In the genomic region with DNA sequence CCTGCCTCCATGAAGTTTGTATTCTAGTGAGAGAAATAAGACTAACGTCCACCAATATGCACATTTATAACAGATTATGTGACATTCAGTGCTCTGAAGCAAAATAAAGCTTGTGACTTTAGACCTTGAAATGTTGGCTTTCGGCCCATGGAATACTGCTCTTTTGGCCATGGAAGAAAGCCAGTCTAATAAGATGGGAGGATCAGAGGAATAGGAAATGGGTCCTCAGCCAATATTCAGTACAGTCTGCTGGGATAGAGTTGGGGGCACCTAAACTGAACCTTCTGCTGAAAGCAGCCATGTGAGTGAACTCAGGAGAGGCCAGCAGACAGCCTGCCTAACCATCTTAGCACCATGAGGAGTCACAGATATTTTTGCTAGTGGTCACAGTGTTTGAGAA, we compare ENCODE assay signal across 19 mouse cellular contexts.
DNase-seq lines count a peak whose midpoint lies in the region; ATAC-seq lines count a peak whose summit lies in the region.
"Had no signal": no experiment of that assay in that cellular context is flagged by ENCODE, and none has a peak within 500 bp of the region (broad histone marks: within the 10 kb centered on the region; RNA-seq: fewer than 3 reads in every experiment).

No protein-coding gene starts in this region.

- H3K4me3 ChIP-seq in kidney, embryonic 14.5 days (ENCODE audit: low read length), result no peak overlapping the region
- H3K4me3 ChIP-seq: hindbrain, embryonic 12.5 days; limb, embryonic 15.5 days; midbrain, embryonic 12.5 days; neural tube, embryonic 13.5 days had no signal

- ATAC-seq in kidney, embryonic 14.5 days (ENCODE audit: low FRiP score, low TSS enrichment), result no peak

- no peaks in the 10 kb centered on the region for H3K27me3 ChIP-seq in kidney, embryonic 14.5 days (ENCODE audit: control insufficient read depth, insufficient read depth, low read length)
- H3K27me3 ChIP-seq: CH12.LX; hindbrain, embryonic 12.5 days; limb, embryonic 15.5 days; midbrain, embryonic 12.5 days; neural tube, embryonic 13.5 days had no signal

- H3K9ac ChIP-seq in kidney, embryonic 14.5 days (ENCODE audit: low read depth, low read length), result no peak overlapping the region
- H3K9ac ChIP-seq: hindbrain, embryonic 12.5 days; limb, embryonic 15.5 days; midbrain, embryonic 12.5 days; neural tube, embryonic 13.5 days had no signal

- no peaks in the 10 kb centered on the region for H3K4me1 ChIP-seq in kidney, embryonic 14.5 days (ENCODE audit: control insufficient read depth, insufficient read depth, low read length)
- H3K4me1 ChIP-seq: hindbrain, embryonic 12.5 days; limb, embryonic 15.5 days; midbrain, embryonic 12.5 days; neural tube, embryonic 13.5 days had no signal

- no peak overlapping the region for H3K4me2 ChIP-seq in kidney, embryonic 14.5 days (replicated peaks; ENCODE audit: low read depth, low read length)
- H3K4me2 ChIP-seq: hindbrain, embryonic 12.5 days; limb, embryonic 15.5 days; midbrain, embryonic 12.5 days; neural tube, embryonic 13.5 days had no signal

- no peak overlapping the region for H3K27ac ChIP-seq in kidney, embryonic 14.5 days (ENCODE audit: low read depth, low read length)
- H3K27ac ChIP-seq: hindbrain, embryonic 12.5 days; limb, embryonic 15.5 days; macrophage; midbrain, embryonic 12.5 days; neural tube, embryonic 13.5 days had no signal

- no peaks in the 10 kb centered on the region for H3K9me3 ChIP-seq in kidney, embryonic 14.5 days (ENCODE audit: control insufficient read depth, low read length)
- H3K9me3 ChIP-seq: hindbrain, embryonic 12.5 days; limb, embryonic 15.5 days; midbrain, embryonic 12.5 days; neural tube, embryonic 13.5 days had no signal

- peak; percentile 45 for DNase-seq in kidney, adult 11 months
- DNase-seq in ovary, postnatal 14 days (ENCODE audit: low spot score), result peak; percentile 3
- no peak for DNase-seq in ovary, adult 18-20 months (ENCODE audit: low spot score)
- DNase-seq in kidney, postnatal 10 days, result peak; percentile 49
- DNase-seq in skeletal muscle tissue, adult 2 months (ENCODE audit: low read depth, low spot score), result peak; percentile 9
- no peak for DNase-seq in thymus, postnatal 14 days
- no peak for DNase-seq in right cerebral cortex, postnatal 10 days (ENCODE audit: low spot score in 2 of 2)
- DNase-seq: cerebellum, postnatal 14 days; gastrocnemius, postnatal 25 days; heart, postnatal 10 days; right cerebral cortex, postnatal 4 days; thymus, adult 2 months had no signal

- WGBS in kidney, embryonic 14.5 days, result 76% methylated on average over 2 of the region's 2 CpGs

- no peaks in the 10 kb centered on the region for H3K36me3 ChIP-seq in kidney, embryonic 14.5 days (ENCODE audit: control insufficient read depth, insufficient read depth, low read length)
- H3K36me3 ChIP-seq: hindbrain, embryonic 12.5 days; limb, embryonic 15.5 days; midbrain, embryonic 12.5 days; neural tube, embryonic 13.5 days had no signal

Comparison
In these comparisons a context has a peak if more than half of its experiments do, and no peak if none do; other contexts are left out.
1. DNase-seq: peak in kidney, adult 11 months (single experiment), ovary, postnatal 14 days (single experiment), kidney, postnatal 10 days (single experiment) and skeletal muscle tissue, adult 2 months (single experiment); none in ovary, adult 18-20 months (single experiment), thymus, postnatal 14 days (single experiment) and right cerebral cortex, postnatal 10 days (0 of 2).